Comparison of ENCODE assay signal across 29 mouse cellular contexts in the genomic region with DNA sequence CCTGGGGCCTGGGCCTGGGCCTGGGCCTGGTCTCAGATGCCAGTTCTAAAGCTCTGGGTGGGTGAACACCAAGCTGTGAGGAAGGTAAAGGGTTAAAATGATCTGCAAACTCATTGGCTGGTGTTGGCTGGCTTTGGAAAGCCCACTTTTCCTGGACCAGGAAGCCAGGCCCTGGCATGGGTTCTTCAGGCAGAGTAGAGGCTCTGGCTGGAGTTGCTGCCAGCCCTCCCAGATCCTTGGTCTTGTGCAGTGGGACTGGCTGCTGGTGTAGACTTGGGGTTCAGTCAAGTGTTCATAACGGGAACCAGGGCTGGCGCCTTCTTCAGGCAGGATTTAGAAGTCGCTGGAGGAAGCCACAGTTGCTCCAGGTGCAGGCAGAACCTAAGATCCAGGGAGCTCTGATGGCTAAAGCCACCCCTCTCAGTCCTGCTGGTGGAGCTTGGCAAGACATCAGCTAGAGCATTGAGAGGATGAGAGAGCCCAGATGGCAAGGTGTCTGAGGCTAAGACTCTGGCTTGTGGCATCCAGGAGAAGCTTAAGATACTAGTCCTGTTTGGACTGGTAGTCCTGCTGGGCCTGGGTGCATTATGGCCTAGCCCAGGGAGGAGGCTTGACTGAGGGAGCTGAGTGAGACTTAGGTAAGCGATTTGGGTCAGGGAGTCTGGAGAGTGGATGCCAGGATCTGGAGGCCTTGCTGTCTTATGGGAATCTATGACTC. TPM values are rescaled to one million over a fixed set of nuclear protein-coding genes. Genes with fewer than 3 reads are reported as not detected.
DNase-seq lines count a peak whose midpoint lies in the region; ATAC-seq and TF ChIP-seq lines count a peak whose summit lies in the region.
"Had no signal": no experiment of that assay in that cellular context is flagged by ENCODE, and none has a peak within 500 bp of the region (broad histone marks: within the 10 kb centered on the region; RNA-seq: fewer than 3 reads in every experiment).

No protein-coding gene starts in this region.

- no peak for ATAC-seq in hindbrain, postnatal 0 days
- ATAC-seq in hindbrain, embryonic 11.5 days (ENCODE audit: low FRiP score): no peak
- ATAC-seq: forebrain, embryonic 15.5 days; liver, embryonic 12.5 days had no signal

- H3K4me3 ChIP-seq in hindbrain, postnatal 0 days (ENCODE audit: low read length): no peak overlapping the region
- no peak overlapping the region for H3K4me3 ChIP-seq in hindbrain, embryonic 11.5 days (ENCODE audit: low read depth, low read length)
- H3K4me3 ChIP-seq: embryonic facial prominence, embryonic 13.5 days; erythroblast, embryonic 14.5 days; forebrain, embryonic 15.5 days; heart, embryonic 13.5 days; limb, embryonic 12.5 days; liver, embryonic 12.5 days; midbrain, embryonic 10.5 days had no signal

- no peaks in the 10 kb centered on the region for H3K4me1 ChIP-seq in hindbrain, postnatal 0 days (ENCODE audit: insufficient read depth, low read length)
- H3K4me1 ChIP-seq in hindbrain, embryonic 11.5 days (replicated peaks; ENCODE audit: control insufficient read depth, insufficient read depth, low read length): no peaks in the 10 kb centered on the region
- H3K4me1 ChIP-seq: embryonic facial prominence, embryonic 13.5 days; forebrain, embryonic 15.5 days; limb, embryonic 12.5 days; liver, embryonic 12.5 days had no signal

- TF ChIP-seq CTCF in hindbrain, postnatal 0 days (IDR thresholded peaks at IDR 0.05; ENCODE audit: low read depth): no peak; the same call in 1 of the 2 replicates

- no peak overlapping the region for H3K27ac ChIP-seq in hindbrain, postnatal 0 days
- H3K27ac ChIP-seq in hindbrain, embryonic 11.5 days (ENCODE audit: low read depth, low read length): no peak overlapping the region
- H3K27ac ChIP-seq: embryonic facial prominence, embryonic 13.5 days; forebrain, embryonic 15.5 days; heart, embryonic 13.5 days; hindbrain, embryonic 14.5 days; limb, embryonic 12.5 days; liver, embryonic 12.5 days; midbrain, embryonic 10.5 days; stomach, postnatal 0 days had no signal

- no peaks in the 10 kb centered on the region for H3K9me3 ChIP-seq in hindbrain, postnatal 0 days (ENCODE audit: low read length)
- no peaks in the 10 kb centered on the region for H3K9me3 ChIP-seq in hindbrain, embryonic 11.5 days (ENCODE audit: control insufficient read depth, low read length)
- H3K9me3 ChIP-seq: embryonic facial prominence, embryonic 13.5 days; forebrain, embryonic 15.5 days; heart, embryonic 13.5 days; limb, embryonic 12.5 days; liver, embryonic 12.5 days; midbrain, embryonic 10.5 days had no signal

- 66% methylated on average over 4 of the region's 4 CpGs for WGBS in hindbrain, postnatal 0 days
- 81% methylated on average over 4 of the region's 4 CpGs for WGBS in hindbrain, embryonic 11.5 days

- peak; percentile 11 for DNase-seq in hindbrain, postnatal 0 days (ENCODE audit: low spot score)
- no peak for DNase-seq in hindbrain, embryonic 11.5 days (ENCODE audit: low spot score)
- peak; percentile 16 for DNase-seq in right cerebral cortex, postnatal 4 days
- DNase-seq in right cerebral cortex, postnatal 25 days: no peak
- peak; percentile 25 for DNase-seq in cerebellum, adult 9-10 months
- peak; percentile 57 for DNase-seq in retina, postnatal 7 days (ENCODE audit: low read depth, low spot score)
- no peak for DNase-seq in urinary bladder, postnatal 14 days (ENCODE audit: low spot score)
- no peak for DNase-seq in embryo, embryonic 10 days (ENCODE audit: low spot score)
- DNase-seq: adrenal gland, adult 8-10 months; B cell, adult 2 months; embryo, embryonic 11 days; gastrocnemius, postnatal 14 days; heart, adult 18-20 months; heart, postnatal 14 days; kidney, adult 8-10 months; kidney, postnatal 10 days; lung, adult 18-20 months; lung, postnatal 10 days; thymus, adult 2 months had no signal

- H3K27me3 ChIP-seq in hindbrain, postnatal 0 days (ENCODE audit: insufficient read depth, low read length): no peaks in the 10 kb centered on the region
- no peaks in the 10 kb centered on the region for H3K27me3 ChIP-seq in hindbrain, embryonic 11.5 days (ENCODE audit: control insufficient read depth, insufficient read depth, low read length)
- H3K27me3 ChIP-seq: CH12.LX; embryonic facial prominence, embryonic 13.5 days; forebrain, embryonic 15.5 days; limb, embryonic 12.5 days had no signal

- no peak overlapping the region for H3K9ac ChIP-seq in hindbrain, postnatal 0 days (replicated peaks; ENCODE audit: low read length)
- no peak overlapping the region for H3K9ac ChIP-seq in hindbrain, embryonic 11.5 days (ENCODE audit: low read depth, low read length)
- H3K9ac ChIP-seq: embryonic facial prominence, embryonic 13.5 days; forebrain, embryonic 15.5 days; hindbrain, embryonic 14.5 days; limb, embryonic 12.5 days; liver, embryonic 12.5 days had no signal

- no peak overlapping the region for H3K4me2 ChIP-seq in hindbrain, postnatal 0 days (ENCODE audit: low read depth, low read length)
- no peak overlapping the region for H3K4me2 ChIP-seq in hindbrain, embryonic 11.5 days (replicated peaks; ENCODE audit: low read depth, low read length)
- H3K4me2 ChIP-seq: embryonic facial prominence, embryonic 13.5 days; forebrain, embryonic 15.5 days; heart, embryonic 13.5 days; hindbrain, embryonic 14.5 days; limb, embryonic 12.5 days; liver, embryonic 12.5 days had no signal

- H3K36me3 ChIP-seq in hindbrain, postnatal 0 days (ENCODE audit: insufficient read depth, low read length): no peaks in the 10 kb centered on the region
- H3K36me3 ChIP-seq in hindbrain, embryonic 11.5 days (ENCODE audit: control insufficient read depth, insufficient read depth, low read length): no peaks in the 10 kb centered on the region
- H3K36me3 ChIP-seq: embryonic facial prominence, embryonic 13.5 days; forebrain, embryonic 15.5 days; heart, embryonic 13.5 days; limb, embryonic 12.5 days; liver, embryonic 12.5 days; midbrain, embryonic 10.5 days had no signal

RNA-seq across cellular contexts. Expression of gene Slc30a1, which starts 42.6 kb away (rescaled TPM):
- total RNA-seq in hindbrain, postnatal 0 days (2014; rRNA removed): 22.1 and 27.7 TPM in 2 replicates
- 5.1 TPM in 2 replicates for polyA plus RNA-seq in hindbrain, postnatal 0 days (2015; fragmentation: Nextera tagmentation; extraction: Ambion mirVana)
- polyA plus RNA-seq in hindbrain, embryonic 11.5 days (2014; fragmentation: Nextera tagmentation; extraction: Ambion mirVana): 1.9 and 2.6 TPM in 2 replicates

RNA-seq across cellular contexts. Expression of gene Nek2, which starts 42.7 kb away (rescaled TPM):
- total RNA-seq in hindbrain, postnatal 0 days (2014; rRNA removed): 9.1 and 9.5 TPM in 2 replicates
- 7.7 and 8.4 TPM in 2 replicates for polyA plus RNA-seq in hindbrain, postnatal 0 days (2015; fragmentation: Nextera tagmentation; extraction: Ambion mirVana)
- 33.5 and 41.4 TPM in 2 replicates for polyA plus RNA-seq in hindbrain, embryonic 11.5 days (2014; fragmentation: Nextera tagmentation; extraction: Ambion mirVana)

Comparison
In these comparisons a context has a peak if more than half of its experiments do, and no peak if none do; other contexts are left out.
1. DNase-seq: peak in hindbrain, postnatal 0 days (single experiment), right cerebral cortex, postnatal 4 days (single experiment), cerebellum, adult 9-10 months (single experiment) and retina, postnatal 7 days (single experiment); none in hindbrain, embryonic 11.5 days (single experiment), right cerebral cortex, postnatal 25 days (single experiment), urinary bladder, postnatal 14 days (single experiment) and embryo, embryonic 10 days (single experiment).